Mouse (Mus musculus) stomach, postnatal 0 days (tissue): ENCODE measurements around the gene Tnni2.

ENCODE experiments used
- CTCF ChIP-seq: IDR thresholded peaks from 2 replicates; pipeline ENCODE4 v1.5.1; 2016; ENCODE audit warnings: antibody characterized with exemption, low read depth, mild to moderate bottlenecking, moderate library complexity
- EP300 ChIP-seq: optimal IDR thresholded peaks from 2 replicates; pipeline ENCODE3; 2016; ENCODE audit warnings: antibody characterized with exemption

- TF ChIP-seq EP300 (no peak), CTCF (peak; percentile 84)
These were observed 45.8 kb downstream of the Tnni2 start for GRCm38 (mm10) chr7:142487341-142487859.
